Mouse (Mus musculus) intestine, embryonic 14.5 days (tissue): ENCODE measurements at regions not wholly inside any gene's neighbourhood (a gene's known extent, or its start where the extent isn't known, plus 50 kb on each side); places are given as distances from the start of the nearest gene placed in this dataset.

ENCODE experiments used
- ATAC-seq: fragments of 200-750 bp; cut with Nextera tagmentation; replicated peaks from 2 replicates; pipeline ENCODE4 v1.8.0; 2017; ENCODE audit warnings: low read depth, moderate number of reproducible peaks, moderate TSS enrichment, moderate library complexity; ENCODE audit not compliant: low FRiP score, low TSS enrichment
- DNase-seq: peaks from one replicate; pipeline ENCODE4 v3.0.0-alpha.2; 2018; ENCODE audit warnings: low spot score
- H3K27ac ChIP-seq: fragments of 300-500 bp; sonication (generic); 2 replicates; pipeline ENCODE4 v1.5.1; 2014; ENCODE audit warnings: low read depth, mild to moderate bottlenecking, control low read depth
- H3K27me3 ChIP-seq: fragments of 300-500 bp; sonication (generic); replicated peaks from 2 replicates; pipeline ENCODE4 v1.6.1; 2014; ENCODE audit warnings: low read length, control low read depth; ENCODE audit not compliant: control insufficient read depth, insufficient read depth
- H3K36me3 ChIP-seq: fragments of 300-500 bp; sonication (generic); 2 replicates; pipeline ENCODE4 v1.6.1; 2014; ENCODE audit warnings: low read length, control low read depth; ENCODE audit not compliant: control insufficient read depth, insufficient read depth
- H3K4me1 ChIP-seq: fragments of 300-500 bp; sonication (generic); replicated peaks from 2 replicates; pipeline ENCODE4 v1.6.1; 2014; ENCODE audit warnings: low read length, control low read depth, mixed read lengths; ENCODE audit not compliant: control insufficient read depth, insufficient read depth
- H3K4me2 ChIP-seq: fragments of 300-500 bp; sonication (generic); 2 replicates; pipeline ENCODE4 v1.6.1; 2014; ENCODE audit warnings: low read length
- H3K4me3 ChIP-seq: fragments of 300-500 bp; sonication (generic); 2 replicates; pipeline ENCODE4 v1.5.1; 2014; ENCODE audit warnings: low read depth, low read length, control low read depth, mixed read lengths
- H3K9ac ChIP-seq: fragments of 300-500 bp; sonication (generic); 2 replicates; pipeline ENCODE4 v1.6.1; 2014; ENCODE audit warnings: mild to moderate bottlenecking, low read length
- H3K9me3 ChIP-seq: fragments of 300-500 bp; sonication (generic); 2 replicates; pipeline ENCODE4 v1.6.1; 2016; ENCODE audit warnings: low read length, control low read depth; ENCODE audit not compliant: control insufficient read depth
- WGBS: fragments of 180-500 bp; shearing (Covaris S2); extraction: QIAGEN DNeasy Blood & Tissue Kit; methylation state at CpG from one replicate; pipeline ENCODE4 v1.1.7; 2014; 5-methylcytosine and 5-hydroxymethylcytosine counted together

DNA sequence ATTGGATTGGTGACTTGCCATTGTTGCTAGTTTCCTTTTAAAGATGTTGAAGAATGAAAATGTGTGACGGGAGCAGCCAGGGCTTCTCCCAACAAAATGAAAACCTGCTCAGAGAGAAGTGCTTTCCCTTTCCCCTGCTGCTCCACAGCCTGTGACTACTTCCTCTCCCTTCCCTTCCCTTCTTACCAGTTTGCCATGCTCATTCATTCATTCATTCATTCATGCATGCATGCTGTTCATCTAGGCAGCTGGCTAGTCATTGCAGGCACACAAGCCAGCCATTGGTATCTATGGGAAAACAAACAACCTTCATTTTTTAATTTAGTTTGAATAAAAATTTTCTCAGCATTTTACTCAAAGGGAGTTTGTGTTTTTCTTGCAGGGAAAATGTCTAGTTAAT lies 116.3 kb downstream of the Zfp706 start:
- Histone ChIP-seq H3K9ac (no peak overlapping the region), H3K4me3 (no peak overlapping the region), H3K27me3 (no peaks in the 10 kb centered on the region), H3K9me3 (no peaks in the 10 kb centered on the region), H3K36me3 (no peaks in the 10 kb centered on the region), H3K27ac (no peak overlapping the region), H3K4me1 (peaks cover 23% of the 10 kb centered on the region; the same call in 1 of the 2 replicates), H3K4me2 (no peak overlapping the region)
- 79% methylated on average over 1 of the region's 1 CpGs for whole genome bisulfite sequencing
- DNase-seq (no peak), ATAC-seq (no peak)

DNA sequence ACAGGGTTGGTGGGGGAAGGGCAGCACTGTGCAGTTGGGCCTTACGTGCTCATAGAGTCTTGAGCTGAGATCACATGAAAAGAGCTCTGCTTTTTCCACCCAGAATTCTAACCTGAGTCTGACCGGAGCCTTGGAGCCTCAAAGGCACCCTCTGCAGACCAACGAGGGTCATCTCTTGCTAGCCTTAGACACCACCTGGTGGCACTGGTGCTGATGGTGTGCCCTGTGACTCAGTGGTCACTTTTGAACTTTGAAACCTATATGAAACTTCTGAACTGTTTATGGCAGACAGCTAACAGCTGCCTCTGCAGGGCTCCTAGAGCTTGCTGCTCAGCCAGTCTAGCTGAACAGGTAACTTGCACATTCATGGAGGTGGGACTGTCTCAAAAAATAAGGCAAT lies 118.5 kb downstream of the Zfp706 start:
- Histone ChIP-seq H3K27me3 (no peaks in the 10 kb centered on the region), H3K9me3 (no peaks in the 10 kb centered on the region), H3K4me2 (no peak overlapping the region), H3K4me1 (peaks cover 31% of the 10 kb centered on the region; the same call in 1 of the 2 replicates), H3K36me3 (no peaks in the 10 kb centered on the region), H3K9ac (no peak overlapping the region), H3K27ac (no peak overlapping the region), H3K4me3 (no peak overlapping the region)
- ATAC-seq (no peak), DNase-seq (no peak)
- WGBS = 77% methylated on average over 3 of the region's 3 CpGs

DNA sequence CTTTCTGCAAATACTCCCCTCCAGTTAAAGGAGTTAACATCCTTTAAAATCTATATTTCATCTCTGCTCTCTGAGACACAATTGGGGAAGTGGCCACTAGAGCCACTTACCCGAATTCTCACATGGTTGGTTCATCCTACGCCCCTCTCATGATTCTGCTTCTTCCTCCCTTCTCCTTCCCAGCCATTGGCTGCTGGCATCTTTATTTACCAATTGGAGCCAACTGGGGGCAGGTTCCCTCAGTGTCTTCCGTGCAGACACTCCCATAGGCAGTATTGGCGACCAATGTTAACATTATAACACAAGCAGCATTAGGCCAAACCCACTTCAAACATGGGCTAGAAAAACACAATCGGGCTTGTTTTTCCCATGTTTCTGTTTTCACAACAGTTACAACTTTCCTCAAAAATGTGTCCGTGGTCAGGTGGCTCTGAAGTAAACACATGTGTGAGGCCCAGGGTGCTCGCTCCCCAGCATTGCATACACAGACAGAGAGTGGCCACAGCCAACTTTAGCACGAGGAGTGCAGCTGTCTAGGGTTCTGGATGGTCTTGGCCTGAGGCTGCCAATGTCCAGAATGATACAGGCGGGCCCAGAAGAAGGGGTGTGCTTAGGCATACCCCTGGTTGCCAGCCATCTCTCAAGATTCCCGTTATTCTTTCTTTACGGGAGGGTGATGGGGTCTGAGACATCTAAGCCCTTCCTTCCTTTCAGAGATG lies 119.1 kb downstream of the Zfp706 start:
- 69% methylated on average over 11 of the region's 11 CpGs for WGBS
- ATAC-seq (no peak), DNase-seq (no peak)
- Histone ChIP-seq H3K4me2 (no peak overlapping the region), H3K36me3 (no peaks in the 10 kb centered on the region), H3K4me1 (peaks cover 26% of the 10 kb centered on the region; the same call in 1 of the 2 replicates), H3K27me3 (no peaks in the 10 kb centered on the region), H3K9ac (no peak overlapping the region), H3K9me3 (no peaks in the 10 kb centered on the region), H3K4me3 (no peak overlapping the region), H3K27ac (no peak overlapping the region)

DNA sequence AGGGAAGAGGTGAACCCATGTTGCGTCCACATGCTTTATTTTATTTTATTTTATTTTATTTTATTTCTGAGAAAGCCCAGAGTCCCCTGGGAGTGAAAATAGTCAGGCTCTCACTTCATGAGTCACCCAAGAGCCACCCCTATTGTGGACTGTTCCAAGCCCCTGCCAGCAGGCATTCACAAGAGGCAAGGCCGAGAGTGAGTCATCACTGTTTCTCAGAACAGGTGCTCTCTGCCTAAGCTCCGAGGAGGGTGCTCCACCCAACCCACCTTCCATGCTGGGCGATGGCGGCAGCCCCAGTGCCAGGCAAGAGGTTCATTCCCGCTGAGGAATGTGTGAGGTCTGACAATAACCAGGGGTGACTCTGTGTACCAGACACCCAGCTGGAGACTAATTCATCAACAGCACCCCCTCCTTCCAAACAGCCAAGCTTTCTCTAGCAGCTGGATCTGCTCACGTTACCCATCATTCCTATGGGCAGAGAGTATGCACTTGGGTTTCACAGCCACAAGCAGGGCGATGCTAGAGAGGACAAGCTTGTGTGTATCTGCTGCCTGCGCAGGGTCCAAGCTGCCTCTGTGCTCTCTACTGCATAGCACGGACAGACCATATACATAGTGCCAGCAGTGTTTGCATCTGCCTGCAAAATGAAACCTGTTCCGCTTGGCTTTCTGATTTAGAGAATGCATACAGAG lies 122.8 kb downstream of the Zfp706 start:
- no peaks in the 10 kb centered on the region for H3K36me3 ChIP-seq
- H3K9ac ChIP-seq = no peak overlapping the region
- H3K27me3 ChIP-seq = no peaks in the 10 kb centered on the region
- WGBS = 33% methylated on average over 11 of the region's 11 CpGs
- H3K9me3 ChIP-seq = no peaks in the 10 kb centered on the region
- no peak overlapping the region for H3K27ac ChIP-seq
- peaks cover 15% of the 10 kb centered on the region; the same call in 1 of the 2 replicates for H3K4me1 ChIP-seq
- no peak overlapping the region for H3K4me3 ChIP-seq
- ATAC-seq (peak; percentile 75), DNase-seq (peak; percentile 64)
- H3K4me2 ChIP-seq = no peak overlapping the region

DNA sequence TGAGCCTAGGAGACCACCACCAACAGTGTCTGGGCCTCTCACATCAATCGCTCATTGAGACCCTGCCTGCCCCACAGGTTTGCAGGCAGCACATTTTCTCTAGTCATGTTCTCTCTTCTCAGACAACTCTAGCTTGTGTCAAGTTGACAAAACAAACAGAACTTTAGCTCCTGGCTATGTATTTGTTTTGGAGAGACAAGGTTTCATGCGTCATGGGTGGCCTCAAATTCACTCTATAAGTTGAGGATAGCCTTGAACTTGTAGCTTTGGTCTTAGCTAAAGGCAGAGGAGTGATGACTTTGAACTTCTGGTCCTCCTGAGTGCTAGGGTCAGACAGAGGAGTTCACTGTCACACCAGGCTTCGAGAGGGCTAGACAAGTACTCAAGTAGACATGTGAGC lies 123.5 kb downstream of the Zfp706 start:
- H3K27me3 ChIP-seq = no peaks in the 10 kb centered on the region
- no peak overlapping the region for H3K27ac ChIP-seq
- no peak for ATAC-seq
- H3K9ac ChIP-seq = no peak overlapping the region
- no peak for DNase-seq
- 87% methylated on average over 3 of the region's 3 CpGs for WGBS
- H3K9me3 ChIP-seq = no peaks in the 10 kb centered on the region
- no peak overlapping the region for H3K4me3 ChIP-seq
- H3K36me3 ChIP-seq = no peaks in the 10 kb centered on the region
- no peak overlapping the region for H3K4me2 ChIP-seq
- H3K4me1 ChIP-seq = peaks cover 20% of the 10 kb centered on the region; the same call in 1 of the 2 replicates

DNA sequence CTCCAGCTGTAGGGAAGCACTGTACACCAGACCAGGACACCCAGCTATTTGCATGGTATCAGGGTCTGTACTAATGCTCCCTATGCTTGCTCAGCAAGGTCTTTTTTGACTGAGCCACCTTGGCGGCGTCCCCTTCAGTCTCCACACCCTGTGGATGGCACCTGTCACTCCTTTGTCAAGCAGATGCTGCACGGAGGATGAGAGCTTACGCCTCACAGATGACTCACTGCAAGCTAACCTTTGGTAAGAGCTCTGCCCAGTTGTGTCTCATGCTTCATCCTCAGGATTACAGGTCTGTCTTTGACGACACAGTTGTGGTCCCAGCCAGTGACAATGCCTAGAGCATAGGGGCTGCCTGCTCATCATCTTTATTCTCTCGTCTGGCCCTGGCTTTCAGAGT lies 124.4 kb downstream of the Zfp706 start:
- no peak for ATAC-seq
- 67% methylated on average over 6 of the region's 6 CpGs for WGBS

DNA sequence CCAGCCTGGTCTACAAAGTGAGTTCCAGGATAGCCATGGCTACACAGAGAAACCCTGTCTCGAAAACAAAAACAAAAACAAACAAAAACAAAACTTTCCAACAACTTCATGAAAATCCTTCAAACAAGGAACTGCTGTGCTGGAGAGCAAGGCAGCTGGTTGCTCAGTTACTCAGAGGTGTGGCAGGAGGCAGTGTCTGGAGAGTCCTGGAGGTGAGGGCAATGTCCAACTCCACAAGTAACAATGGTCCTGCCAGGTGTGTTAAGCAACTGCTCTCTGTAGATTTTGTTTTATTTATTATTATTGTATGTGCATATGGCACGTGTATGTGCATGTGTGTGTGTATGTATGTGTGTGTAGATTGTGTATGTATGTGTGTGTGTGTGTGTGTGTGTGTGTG lies 126.0 kb downstream of the Zfp706 start:
- peaks cover 30% of the 10 kb centered on the region for H3K4me1 ChIP-seq
- H3K27me3 ChIP-seq = no peaks in the 10 kb centered on the region
- DNase-seq (no peak), ATAC-seq (0 out of 2 replicates have a peak, but pooled peaks have one; percentile 40)
- H3K4me3 ChIP-seq = no peak overlapping the region
- H3K9me3 ChIP-seq = no peaks in the 10 kb centered on the region
- 73% methylated on average over 2 of the region's 2 CpGs for WGBS
- H3K9ac ChIP-seq = no peak overlapping the region
- no peaks in the 10 kb centered on the region for H3K36me3 ChIP-seq
- H3K27ac ChIP-seq = no peak overlapping the region
- no peak overlapping the region for H3K4me2 ChIP-seq

More for the DNA sequence above, 124.4 kb downstream of the Zfp706 start:
- Histone ChIP-seq H3K4me2 (no peak overlapping the region), H3K27me3 (no peaks in the 10 kb centered on the region), H3K4me3 (no peak overlapping the region), H3K9ac (no peak overlapping the region), H3K36me3 (no peaks in the 10 kb centered on the region), H3K27ac (no peak overlapping the region), H3K4me1 (peaks cover 24% of the 10 kb centered on the region), H3K9me3 (no peaks in the 10 kb centered on the region)
- DNase-seq = no peak

DNA sequence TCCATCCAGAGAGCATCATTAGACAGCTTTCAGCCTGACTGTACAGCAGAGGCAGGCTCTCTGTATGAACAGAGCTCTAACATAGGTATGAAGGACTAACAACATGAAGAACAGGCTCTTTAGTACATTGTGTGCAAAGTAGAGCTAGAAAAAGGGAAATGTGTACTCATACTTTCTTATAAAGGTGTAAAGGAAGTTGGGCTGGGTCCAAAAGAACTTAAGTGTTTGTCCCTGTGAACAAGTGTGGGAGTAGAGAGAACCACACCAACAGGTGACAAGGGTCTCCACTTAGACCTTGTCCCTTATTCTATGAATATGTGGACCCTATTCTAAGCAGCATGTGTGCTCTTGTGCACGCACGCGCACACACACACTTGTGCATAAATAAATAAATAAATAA lies 127.0 kb downstream of the Zfp706 start:
- Histone ChIP-seq H3K36me3 (no peaks in the 10 kb centered on the region), H3K9ac (no peak overlapping the region), H3K27me3 (no peaks in the 10 kb centered on the region), H3K4me3 (no peak overlapping the region), H3K4me2 (no peak overlapping the region), H3K27ac (no peak overlapping the region), H3K4me1 (peaks cover 33% of the 10 kb centered on the region), H3K9me3 (no peaks in the 10 kb centered on the region)
- ATAC-seq (no peak), DNase-seq (no peak)
- WGBS = 97% methylated on average over 3 of the region's 3 CpGs
